Mouse (Mus musculus) MEL (cell line): ENCODE measurements around the gene Nme1. TPM values are rescaled to one million over a fixed set of nuclear protein-coding genes. Genes with fewer than 3 reads are reported as not detected.

Experiments
- DNase-seq: peaks from one replicate; pipeline ENCODE4 v3.0.0; 2011; ENCODE audit warnings: low read depth, low spot score
- H3K27ac ChIP-seq: 2 replicates; pipeline ENCODE4 v1.5.1; 2012; ENCODE audit warnings: low read depth, mild to moderate bottlenecking, control low read depth, low read length, moderate library complexity; ENCODE audit not compliant: control insufficient read depth
- H3K27me3 ChIP-seq, 2 experiments: fragments of 150-350 bp in 1 of 2; sonication (generic) in 1 of 2; 2 replicates each; pipeline ENCODE4 v1.6.1; 2012; ENCODE audit warnings: low read length in 2 of 2, mild to moderate bottlenecking in 2 of 2, improper control_type of control experiment in 1 of 2, moderate library complexity in 1 of 2; ENCODE audit not compliant: insufficient read depth in 2 of 2, control insufficient read depth in 1 of 2
- H3K36me3 ChIP-seq, 2 experiments: 2 replicates each; pipeline ENCODE4 v1.6.1; 2012 to 2014; ENCODE audit warnings: low read length in 2 of 2, improper control_type of control experiment in 1 of 2, inconsistent platforms in 1 of 2, mild to moderate bottlenecking in 1 of 2; ENCODE audit not compliant: insufficient read depth in 2 of 2, control insufficient read depth in 1 of 2
- H3K4me1 ChIP-seq, 2 experiments: fragments of 150-350 bp in 1 of 2; sonication (generic) in 1 of 2; 2 replicates each; pipeline ENCODE4 v1.6.1; 2012; ENCODE audit warnings: low read length in 2 of 2, improper control_type of control experiment in 1 of 2, mild to moderate bottlenecking in 1 of 2; ENCODE audit not compliant: insufficient read depth in 2 of 2, control insufficient read depth in 1 of 2
- H3K4me3 ChIP-seq, 2 experiments: fragments of 150-350 bp in 1 of 2; sonication (generic) in 1 of 2; 2 replicates each; pipeline ENCODE4 v1.5.1; 2012; ENCODE audit warnings: low read depth in 2 of 2, low read length in 2 of 2, mild to moderate bottlenecking in 2 of 2, moderate library complexity in 2 of 2, control low read depth in 1 of 2, improper control_type of control experiment in 1 of 2; ENCODE audit not compliant: control insufficient read depth in 1 of 2, insufficient read depth in 1 of 2
- H3K79me2 ChIP-seq: 2 replicates; pipeline ENCODE4 v1.6.1; 2012; ENCODE audit warnings: mild to moderate bottlenecking, low read length, moderate library complexity; ENCODE audit not compliant: control insufficient read depth, poor library complexity, insufficient read depth
- H3K9ac ChIP-seq: 2 replicates; pipeline ENCODE4 v1.6.1; 2012; ENCODE audit warnings: low read depth, mild to moderate bottlenecking, control low read depth, low read length, moderate library complexity; ENCODE audit not compliant: control insufficient read depth, poor library complexity, severe bottlenecking
- H3K9me3 ChIP-seq: fragments of 150-350 bp; sonication (generic); replicated peaks from 2 replicates; pipeline ENCODE4 v1.6.1; 2012; ENCODE audit warnings: mild to moderate bottlenecking, low read length, improper control_type of control experiment, moderate library complexity; ENCODE audit not compliant: insufficient read depth
- CHD1 ChIP-seq: IDR thresholded peaks from 2 replicates; pipeline ENCODE4 v1.6.1; 2012; ENCODE audit warnings: low read depth, mild to moderate bottlenecking, inconsistent platforms, low read length, improper control_type of control experiment
- CHD2 ChIP-seq: IDR thresholded peaks from 2 replicates; pipeline ENCODE4 v1.6.1; 2011; ENCODE audit warnings: low read length, improper control_type of control experiment
- E2F4 ChIP-seq: IDR thresholded peaks from 2 replicates; pipeline ENCODE4 v1.6.1; 2011; ENCODE audit warnings: low read depth, low read length, improper control_type of control experiment, borderline replicate concordance
- GABPA ChIP-seq: IDR thresholded peaks from 2 replicates; pipeline ENCODE4 v1.6.1; 2012; ENCODE audit warnings: low read depth, mild to moderate bottlenecking, inconsistent platforms, low read length, improper control_type of control experiment, moderate library complexity
- GATA1 ChIP-seq: IDR thresholded peaks from 2 replicates; pipeline ENCODE4 v1.6.1; 2011; ENCODE audit warnings: low read depth, low read length, improper control_type of control experiment
- HCFC1 ChIP-seq: IDR thresholded peaks from 2 replicates; pipeline ENCODE4 v1.6.1; 2012; ENCODE audit warnings: low read depth, mild to moderate bottlenecking, inconsistent platforms, low read length, improper control_type of control experiment, moderate library complexity
- KAT2A ChIP-seq: conservative IDR thresholded peaks from 2 replicates; pipeline ENCODE4 v1.6.1; 2012; ENCODE audit warnings: low read depth, low read length, improper control_type of control experiment, inconsistent platforms
- MAZ ChIP-seq: IDR thresholded peaks from 2 replicates; pipeline ENCODE4 v1.6.1; 2012; ENCODE audit warnings: low read depth, mild to moderate bottlenecking, inconsistent platforms, low read length, improper control_type of control experiment
- MEF2A ChIP-seq: IDR thresholded peaks from 2 replicates; pipeline ENCODE4 v1.6.1; 2014; ENCODE audit warnings: low read depth, mild to moderate bottlenecking, inconsistent platforms, low read length, improper control_type of control experiment; ENCODE audit not compliant: poor library complexity, insufficient replicate concordance, severe bottlenecking; ENCODE audit errors: extremely low read depth
- POLR2AphosphoS5 ChIP-seq: IDR thresholded peaks from 2 replicates; pipeline ENCODE4 v1.6.1; 2012; ENCODE audit warnings: low read depth, borderline replicate concordance, mild to moderate bottlenecking, inconsistent platforms, low read length, moderate library complexity, mixed read lengths
- TCF12 ChIP-seq: IDR thresholded peaks from 2 replicates; pipeline ENCODE4 v1.6.1; 2014; ENCODE audit warnings: low read depth, mild to moderate bottlenecking, inconsistent platforms, low read length, improper control_type of control experiment, moderate library complexity
- ZKSCAN1 ChIP-seq: IDR thresholded peaks from 2 replicates; pipeline ENCODE4 v1.6.1; 2012; ENCODE audit warnings: low read depth, mild to moderate bottlenecking, inconsistent platforms, low read length, improper control_type of control experiment, moderate library complexity
- polyA plus RNA-seq, 2 experiments: library from polyadenylated mRNA; stranded (reverse) in 1 of 2; unstranded in 1 of 2; fragments of >175 nt in 1 of 2; fragments of >200 nt in 1 of 2; gene quantifications; 2 replicates each; pipeline versions ENCODE4 v1.2.1 to v1.2.4; 2012; ENCODE audit warnings: low replicate concordance in 2 of 2, low read depth in 1 of 2; ENCODE audit not compliant: insufficient read length in 2 of 2, insufficient read depth in 1 of 2, missing spikeins in 1 of 2
- total RNA-seq: library from RNA; depleted of rRNA; stranded (reverse); fragments of 300-350 nt; gene quantifications from 2 replicates; pipeline ENCODE4 v1.2.3, GENCODE M21; 2012

The Nme1 gene
- total and polyA plus RNA-seq, 3 experiments: 131 to 210 TPM; not detected in 1

GRCm38 (mm10) chr11:93979502-93980049 lies 11.3 kb upstream of the Nme1 start:
- Histone ChIP-seq H3K27me3 (no peaks in the 10 kb centered on the region; a peak in 1 of 4 replicates), H3K9me3 (no peaks in the 10 kb centered on the region), H3K36me3 (no peaks in the 10 kb centered on the region), H3K79me2 (no peaks in the 10 kb centered on the region), H3K27ac (no peak overlapping the region), H3K9ac (no peak overlapping the region), H3K4me3 (no peak overlapping the region), H3K4me1 (no peaks in the 10 kb centered on the region)
- TF ChIP-seq TCF12: no peak
- no peak for TF ChIP-seq ZKSCAN1
- no peak for DNase-seq

- Histone ChIP-seq H3K4me1 (no peaks in the 10 kb centered on the region; a peak in 1 of 4 replicates), H3K27ac (no peak overlapping the region), H3K79me2 (peaks cover 1% of the 10 kb centered on the region), H3K27me3 (peaks cover 2 to 3% of the 10 kb centered on the region in 2 experiments; a peak in 3 of 4 replicates), H3K36me3 (no peaks in the 10 kb centered on the region), H3K9me3 (no peaks in the 10 kb centered on the region), H3K9ac (no peak overlapping the region), H3K4me3 (no peak overlapping the region)
- no peak for TF ChIP-seq GATA1
- DNase-seq: no peak
Observed at GRCm38 (mm10) chr11:93972951-93973350, 4.6 kb upstream of the Nme1 start.

GRCm38 (mm10) chr11:93969799-93970198 lies 1.5 kb upstream of the Nme1 start:
- Histone ChIP-seq H3K27me3 (peaks cover 2 to 3% of the 10 kb centered on the region in 2 experiments; a peak in 3 of 4 replicates), H3K4me1 (peaks cover 4 to 14% of the 10 kb centered on the region in 2 experiments), H3K9ac (no peak overlapping the region), H3K9me3 (no peaks in the 10 kb centered on the region), H3K27ac (no peak overlapping the region), H3K79me2 (peaks cover 29% of the 10 kb centered on the region), H3K36me3 (peaks cover 6 to 21% of the 10 kb centered on the region in 2 experiments), H3K4me3 (no peak overlapping the region)
- no peak for DNase-seq
- TF ChIP-seq CHD1: no peak
- TF ChIP-seq POLR2AphosphoS5: no peak
- no peak for TF ChIP-seq HCFC1
- no peak for TF ChIP-seq MAZ
- TF ChIP-seq GABPA: no peak
- no peak for TF ChIP-seq KAT2A
- TF ChIP-seq MEF2A: no peak
- TF ChIP-seq TCF12: no peak
- no peak for TF ChIP-seq CHD2
- no peak for TF ChIP-seq E2F4
